ENCODE assay signal across 31 mouse cellular contexts in the genomic region with DNA sequence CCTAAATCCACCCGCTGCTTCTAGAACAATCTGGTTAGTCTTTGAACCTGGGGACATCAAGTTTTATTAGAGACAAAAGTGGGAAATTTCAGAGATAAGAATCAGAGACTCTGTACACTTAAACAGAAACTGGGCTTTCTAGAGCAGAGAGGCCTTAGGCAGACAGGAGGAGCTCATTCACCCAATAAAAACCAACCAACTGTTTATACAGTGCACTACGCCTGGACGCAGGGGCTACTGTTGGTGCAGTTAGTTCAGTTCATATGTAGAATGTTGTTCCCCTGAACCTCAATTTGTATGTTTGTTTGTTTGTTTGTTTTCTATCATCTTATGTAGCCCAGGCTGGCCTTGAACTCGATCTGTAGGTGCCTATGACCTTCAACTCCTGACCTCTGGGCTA. TPM values are rescaled to one million over a fixed set of nuclear protein-coding genes. Genes with fewer than 3 reads are reported as not detected.
A peak's percentile ranks its signal among the peaks of the same experiment; 100 is the strongest.
DNase-seq lines count a peak whose midpoint lies in the region; ATAC-seq and TF ChIP-seq lines count a peak whose summit lies in the region.
"Had no signal": no experiment of that assay in that cellular context is flagged by ENCODE, and none has a peak within 500 bp of the region (broad histone marks: within the 10 kb centered on the region; RNA-seq: fewer than 3 reads in every experiment).

No protein-coding gene starts in this region.

- 45% methylated on average over 4 of the region's 4 CpGs for WGBS in intestine, embryonic 16.5 days

- peaks cover 5% of the 10 kb centered on the region for H3K4me1 ChIP-seq in intestine, embryonic 16.5 days (ENCODE audit: control insufficient read depth, insufficient read depth, low read length)
- H3K4me1 ChIP-seq: embryonic facial prominence, embryonic 13.5 days; embryonic facial prominence, embryonic 15.5 days; forebrain, embryonic 10.5 days; forebrain, embryonic 12.5 days had no signal

- peak overlapping the region; percentile 87 for H3K27ac ChIP-seq in intestine, embryonic 16.5 days (ENCODE audit: low read length)
- no peak overlapping the region for H3K27ac ChIP-seq in left cerebral cortex, adult 2 months
- H3K27ac ChIP-seq: embryonic facial prominence, embryonic 13.5 days; embryonic facial prominence, embryonic 15.5 days; forebrain, embryonic 10.5 days; forebrain, embryonic 12.5 days had no signal

- intact Hi-C loops in left cerebral cortex, adult 2 months (cut with DNase I) = no loop called here

- peak; percentile 62 for DNase-seq in induced T-regulatory cell, adult 2 months (ENCODE audit: low read depth)
- no peak for DNase-seq in left cerebral cortex, adult 2 months (ENCODE audit: extremely low spot score in 1 of 2, low spot score in 2 of 2)
- no peak for DNase-seq in gastrocnemius, adult 8-10 months (ENCODE audit: low spot score in 2 of 2)
- DNase-seq in adrenal gland, postnatal 14 days = no peak
- DNase-seq: adrenal gland, adult 8-10 months; adrenal gland, postnatal 25 days; cerebellum, adult 11 months; cerebellum, adult 18-20 months; cerebellum, adult 8-10 months; cerebellum, adult 9-11 months; cerebellum, postnatal 14 days; cerebellum, postnatal 36 days; embryo, embryonic 11 days had no signal

- TF ChIP-seq CTCF in left cerebral cortex, adult 2 months (IDR thresholded peaks at IDR 0.05) = no peak

- H3K9me3 ChIP-seq in intestine, embryonic 16.5 days (ENCODE audit: control insufficient read depth, low read length) = no peaks in the 10 kb centered on the region
- H3K9me3 ChIP-seq: embryonic facial prominence, embryonic 13.5 days; embryonic facial prominence, embryonic 15.5 days; forebrain, embryonic 10.5 days; forebrain, embryonic 12.5 days; G1E had no signal

- peak; percentile 66 for ATAC-seq in intestine, embryonic 16.5 days
- ATAC-seq: forebrain, embryonic 14.5 days; forebrain, embryonic 16.5 days had no signal

- H3K4me3 ChIP-seq in intestine, embryonic 16.5 days (ENCODE audit: low read length) = no peak overlapping the region
- no peak overlapping the region for H3K4me3 ChIP-seq in left cerebral cortex, adult 2 months
- H3K4me3 ChIP-seq: embryonic facial prominence, embryonic 13.5 days; embryonic facial prominence, embryonic 15.5 days; erythroblast, embryonic 14.5 days; forebrain, embryonic 10.5 days; forebrain, embryonic 12.5 days had no signal

- no peaks in the 10 kb centered on the region for H3K27me3 ChIP-seq in intestine, embryonic 16.5 days (replicated peaks; ENCODE audit: control insufficient read depth, insufficient read depth, low read length)
- H3K27me3 ChIP-seq: CH12.LX; embryonic facial prominence, embryonic 13.5 days; embryonic facial prominence, embryonic 15.5 days; forebrain, embryonic 12.5 days; Patski had no signal

- H3K36me3 ChIP-seq in intestine, embryonic 16.5 days (ENCODE audit: control insufficient read depth, insufficient read depth, low read length) = no peaks in the 10 kb centered on the region
- H3K36me3 ChIP-seq: embryonic facial prominence, embryonic 13.5 days; embryonic facial prominence, embryonic 15.5 days; forebrain, embryonic 10.5 days; forebrain, embryonic 12.5 days; G1E had no signal

- H3K9ac ChIP-seq in intestine, embryonic 16.5 days (ENCODE audit: low read depth, low read length) = no peak overlapping the region
- H3K9ac ChIP-seq: embryonic facial prominence, embryonic 13.5 days; embryonic facial prominence, embryonic 15.5 days had no signal

- no peak overlapping the region for H3K4me2 ChIP-seq in intestine, embryonic 16.5 days (ENCODE audit: low read depth, low read length)
- H3K4me2 ChIP-seq: embryonic facial prominence, embryonic 13.5 days; embryonic facial prominence, embryonic 15.5 days; forebrain, embryonic 12.5 days had no signal

RNA-seq across cellular contexts. Expression of a gene that starts 17.9 kb away (rescaled TPM):
- 1.9 and 2.5 TPM in 2 replicates for polyA plus RNA-seq in intestine, embryonic 16.5 days (2015; fragmentation: Nextera tagmentation; extraction: Ambion mirVana)
- total RNA-seq in left cerebral cortex, adult 2 months (2021) = not detected
- total RNA-seq in gastrocnemius, adult 8-10 months (2022) = not detected
- not detected in 2 replicates for total RNA-seq in adrenal gland, postnatal 14 days (2021)
- total RNA-seq: adrenal gland, adult 18-20 months; adrenal gland, adult 8-10 months; adrenal gland, postnatal 25 days; adrenal gland, postnatal 4 days; common myeloid progenitor, adult 5-6 weeks; G1E had no signal
- polyA plus RNA-seq: brain, embryonic 14.5 days; C2C12; embryonic facial prominence, embryonic 11.5 days; erythroblast, embryonic 14.5 days; forebrain, embryonic 10.5 days; forebrain, embryonic 12.5 days; forebrain, embryonic 14.5 days; forebrain, embryonic 16.5 days; G1E; Patski had no signal

RNA-seq across cellular contexts. Expression of a gene that starts 28.7 kb away (rescaled TPM):
- 0.32 TPM in 1 of 2 replicates, not detected in the other for polyA plus RNA-seq in intestine, embryonic 16.5 days (2015; fragmentation: Nextera tagmentation; extraction: Ambion mirVana)
- total RNA-seq in left cerebral cortex, adult 2 months (2021) = not detected
- not detected for total RNA-seq in gastrocnemius, adult 8-10 months (2022)
- not detected in 2 replicates for total RNA-seq in adrenal gland, postnatal 14 days (2021)
- total RNA-seq: adrenal gland, adult 18-20 months; adrenal gland, postnatal 25 days; adrenal gland, postnatal 4 days; CH12.LX; common myeloid progenitor, adult 5-6 weeks; G1E had no signal
- polyA plus RNA-seq: activated CD4-positive, CD25-positive, alpha-beta regulatory T cell, adult 4 months; brain, embryonic 14.5 days; C2C12; embryonic facial prominence, embryonic 11.5 days; erythroblast, embryonic 14.5 days; forebrain, embryonic 12.5 days; forebrain, embryonic 14.5 days; forebrain, embryonic 16.5 days; G1E; Patski had no signal
